Mouse (Mus musculus): ENCODE data around the gene Mak. TPM values are rescaled to one million over a fixed set of nuclear protein-coding genes. Genes with fewer than 3 reads are reported as not detected.

Gene Mak
- total and polyA plus RNA-seq, 3 experiments, result not detected

GRCm38 (mm10) chr13:41017832-41018231, 61.7 kb downstream of the Mak start:
- Histone ChIP-seq H3K4me2 (ENCODE audit: insufficient read depth, low read depth, poor library complexity, severe bottlenecking) (no peak overlapping the region), H3K9me3 (replicated peaks; ENCODE audit: low read length) (no peaks in the 10 kb centered on the region), H3K9ac (ENCODE audit: insufficient read depth, low read depth) (no peak overlapping the region), H3K27me3 (replicated peaks) (no peaks in the 10 kb centered on the region), H3K4me1 (ENCODE audit: control insufficient read depth in 1 of 2, insufficient read depth in 2 of 2) (peaks cover 3 to 30% of the 10 kb centered on the region in 2 experiments; a peak in 3 of 4 replicates), H3K27ac (ENCODE audit: insufficient read depth, low read depth) (no peak overlapping the region), H3K79me2 (replicated peaks; ENCODE audit: control insufficient read depth, extremely low read depth, insufficient read depth, poor library complexity, severe bottlenecking) (peaks cover 17% of the 10 kb centered on the region), H3K36me3 (replicated peaks in 1 of 2; ENCODE audit: control insufficient read depth in 1 of 2, insufficient read depth in 1 of 2, low read length in 1 of 2) (peaks cover 45 to 76% of the 10 kb centered on the region in 2 experiments), H3K4me3 (replicated peaks in 1 of 3; ENCODE audit: low read depth in 2 of 3, low read length in 2 of 3, poor library complexity in 1 of 3) (no peak overlapping the region)
- in situ Hi-C loops (cut with MboI; ENCODE audit: low pct_ligation_motif_present, low pct_unique_long_range_greater_than_20kb, low sequenced_read_pairs) (loop anchor here (25.0 kb wide), 2 partner anchors 219 to 569 kb away; partner anchors contain the start of gene Smim13), dilution Hi-C loops (cut with MboI; ENCODE audit: extremely low pct_ligation_motif_present, extremely low pct_unique_long_range_greater_than_20kb, low sequenced_read_pairs) (no loop called here)
- DNase-seq (ENCODE audit: extremely low read depth), result no peak
- TF ChIP-seq NRF1 (IDR thresholded peaks at IDR 0.05; ENCODE audit: low read depth, low read length), result no peak
- no peak for TF ChIP-seq RCOR1 (conservative IDR thresholded peaks at IDR 0.05; ENCODE audit: low read depth, low read length)
- TF ChIP-seq POLR2AphosphoS2 (IDR thresholded peaks at IDR 0.05; ENCODE audit: low read depth, low read length), result no peak
- no peak for TF ChIP-seq ZMIZ1 (IDR thresholded peaks at IDR 0.05; ENCODE audit: low read depth, low read length)
- TF ChIP-seq EP300 (IDR thresholded peaks at IDR 0.05; ENCODE audit: low read length), result no peak
- TF ChIP-seq NELFE (IDR thresholded peaks at IDR 0.05; ENCODE audit: low read depth, low read length), result no peak
- no peak for TF ChIP-seq ZNF384 (IDR thresholded peaks at IDR 0.05; ENCODE audit: low read depth, low read length)
- TF ChIP-seq MAX (IDR thresholded peaks at IDR 0.05; ENCODE audit: low read length), result no peak
- TF ChIP-seq RAD21 (IDR thresholded peaks at IDR 0.05; ENCODE audit: low read depth, low read length), result no peak
- TF ChIP-seq HCFC1 (IDR thresholded peaks at IDR 0.05; ENCODE audit: low read depth, low read length), result no peak
- no peak for TF ChIP-seq UBTF (IDR thresholded peaks at IDR 0.05; ENCODE audit: low read depth, low read length)
- no peak for TF ChIP-seq CHD2 (IDR thresholded peaks at IDR 0.05; ENCODE audit: low read length)
- TF ChIP-seq MXI1 (IDR thresholded peaks at IDR 0.05; ENCODE audit: low read depth, low read length), result no peak
- TF ChIP-seq TBP (conservative IDR thresholded peaks at IDR 0.05; ENCODE audit: low read depth, low read length), result no peak
- no peak for TF ChIP-seq IRF4 (IDR thresholded peaks at IDR 0.05; ENCODE audit: low read depth, low read length)
- no peak for TF ChIP-seq MAFK (IDR thresholded peaks at IDR 0.05; ENCODE audit: insufficient replicate concordance, low read length)
- TF ChIP-seq JUND (conservative IDR thresholded peaks at IDR 0.05; ENCODE audit: low read depth, low read length), result no peak
- no peak for TF ChIP-seq POLR2A (IDR thresholded peaks at IDR 0.05; ENCODE audit: low read depth, low read length)

DNA sequence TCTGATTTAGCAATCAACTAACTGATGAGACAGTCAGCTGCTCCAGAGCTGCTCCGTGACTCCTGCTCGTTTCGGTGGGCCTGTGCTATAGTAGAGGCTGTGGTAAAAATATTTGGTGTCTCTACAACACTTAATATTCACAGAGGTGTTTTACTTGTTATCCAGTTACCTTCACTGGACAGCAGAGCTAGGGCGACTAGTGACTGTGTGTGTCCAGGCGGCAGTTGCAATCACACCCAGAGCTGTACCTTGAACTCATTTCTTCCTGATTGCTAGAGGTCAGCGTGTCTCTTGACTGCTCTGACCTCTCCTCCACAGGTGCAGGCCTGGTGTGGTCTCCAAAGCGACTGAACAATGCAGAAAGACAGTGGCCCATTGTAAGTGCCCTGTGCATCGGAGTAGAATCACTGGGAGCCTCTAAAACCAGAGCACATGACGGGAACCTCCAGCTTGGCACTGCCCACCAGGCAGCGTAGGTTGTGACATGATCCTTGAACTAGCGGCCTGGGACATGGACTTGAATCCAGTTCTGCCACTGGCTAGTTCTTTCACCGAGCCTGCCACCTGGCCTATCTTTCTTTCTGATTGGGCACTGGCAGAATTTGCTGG, 62.6 kb downstream of the Mak start:
- TF ChIP-seq NELFE (IDR thresholded peaks at IDR 0.05; ENCODE audit: low read depth, low read length) (no peak), EP300 (IDR thresholded peaks at IDR 0.05; ENCODE audit: low read length) (no peak), USF2 (conservative IDR thresholded peaks at IDR 0.05; ENCODE audit: low read depth, low read length) (no peak), RAD21 (IDR thresholded peaks at IDR 0.05; ENCODE audit: low read depth, low read length) (no peak), MXI1 (IDR thresholded peaks at IDR 0.05; ENCODE audit: low read depth, low read length) (no peak), ZC3H11A (IDR thresholded peaks at IDR 0.05; ENCODE audit: low read depth, low read length) (no peak), CTCF (conservative IDR thresholded peaks at IDR 0.05 in 1 of 2, IDR thresholded peaks at IDR 0.05 in 1 of 2; ENCODE audit: low read depth in 2 of 2, low read length in 2 of 2) (no peak), TBP (conservative IDR thresholded peaks at IDR 0.05; ENCODE audit: low read depth, low read length) (no peak), ZNF384 (IDR thresholded peaks at IDR 0.05; ENCODE audit: low read depth, low read length) (no peak), IRF4 (IDR thresholded peaks at IDR 0.05; ENCODE audit: low read depth, low read length) (no peak), RCOR1 (conservative IDR thresholded peaks at IDR 0.05; ENCODE audit: low read depth, low read length) (no peak), MAZ (IDR thresholded peaks at IDR 0.05; ENCODE audit: low read depth, low read length) (no peak), ZKSCAN1 (IDR thresholded peaks at IDR 0.05; ENCODE audit: borderline replicate concordance, low read depth, low read length) (no peak), BHLHE40 (IDR thresholded peaks at IDR 0.05; ENCODE audit: low read depth, low read length) (no peak), ZMIZ1 (IDR thresholded peaks at IDR 0.05; ENCODE audit: low read depth, low read length) (no peak), HCFC1 (IDR thresholded peaks at IDR 0.05; ENCODE audit: low read depth, low read length) (no peak), JUN (IDR thresholded peaks at IDR 0.05; ENCODE audit: insufficient read depth, low read depth, low read length) (no peak), ETS1 (conservative IDR thresholded peaks at IDR 0.05; ENCODE audit: low read depth, low read length) (no peak), PAX5 (IDR thresholded peaks at IDR 0.05; ENCODE audit: low read length) (no peak), USF1 (IDR thresholded peaks at IDR 0.05; ENCODE audit: low read depth, low read length) (no peak)
- Histone ChIP-seq H3K27me3 (replicated peaks) (no peaks in the 10 kb centered on the region), H3K4me2 (ENCODE audit: insufficient read depth, low read depth, poor library complexity, severe bottlenecking) (peak overlapping the region; percentile 44), H3K9me3 (replicated peaks; ENCODE audit: low read length) (no peaks in the 10 kb centered on the region), H3K27ac (ENCODE audit: insufficient read depth, low read depth) (no peak overlapping the region), H3K4me1 (ENCODE audit: control insufficient read depth in 1 of 2, insufficient read depth in 2 of 2) (peaks cover 3 to 30% of the 10 kb centered on the region in 2 experiments; a peak in 3 of 4 replicates), H3K9ac (ENCODE audit: insufficient read depth, low read depth) (peak overlapping the region; percentile 32), H3K79me2 (replicated peaks; ENCODE audit: control insufficient read depth, extremely low read depth, insufficient read depth, poor library complexity, severe bottlenecking) (peaks cover 17% of the 10 kb centered on the region), H3K4me3 (replicated peaks in 1 of 3; ENCODE audit: low read depth in 2 of 3, low read length in 2 of 3, poor library complexity in 1 of 3) (peak overlapping the region; percentile 65 to 93 (median 66)), H3K36me3 (replicated peaks in 1 of 2; ENCODE audit: control insufficient read depth in 1 of 2, insufficient read depth in 1 of 2, low read length in 1 of 2) (peaks cover 49 to 76% of the 10 kb centered on the region in 2 experiments)
- dilution Hi-C loops (cut with MboI; ENCODE audit: extremely low pct_ligation_motif_present, extremely low pct_unique_long_range_greater_than_20kb, low sequenced_read_pairs), result no loop called here
- in situ Hi-C loops (cut with MboI; ENCODE audit: low pct_ligation_motif_present, low pct_unique_long_range_greater_than_20kb, low sequenced_read_pairs), result loop anchor here (25.0 kb wide), 2 partner anchors 220 to 570 kb away; partner anchors contain the start of gene Smim13
- peak; percentile 21 for DNase-seq (ENCODE audit: extremely low read depth)
